Mouse (Mus musculus) spleen, postnatal 36 days (tissue): ENCODE data around the gene Zfp575.
A peak's percentile ranks its signal among the peaks of the same experiment; 100 is the strongest.

Source experiments
- DNase-seq, 2 experiments: peaks; one replicate each; pipeline ENCODE4 v3.0.0; 2022; ENCODE audit warnings: low spot score in 2 of 2, mixed read lengths in 1 of 2

The Zfp575 gene

DNA sequence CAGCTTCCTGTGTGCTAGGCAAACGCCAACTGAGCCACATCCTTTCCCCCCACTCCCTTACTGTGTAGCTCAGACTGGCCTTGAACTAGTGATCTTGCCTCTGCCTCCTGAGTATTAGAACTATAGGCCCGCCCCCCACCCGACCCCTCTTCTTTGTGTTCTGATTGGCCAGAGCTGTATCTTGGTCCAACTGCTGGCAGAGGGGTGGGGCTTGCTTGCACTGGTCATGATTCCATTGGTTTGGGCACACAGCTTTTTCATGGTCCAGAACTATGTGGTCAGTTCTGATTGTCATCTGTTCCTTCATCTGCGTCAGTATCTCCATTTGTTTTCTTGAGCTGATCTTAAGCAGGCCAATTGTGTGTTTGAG, 23.6 kb downstream of the Zfp575 start:
- DNase-seq: no peak

DNA sequence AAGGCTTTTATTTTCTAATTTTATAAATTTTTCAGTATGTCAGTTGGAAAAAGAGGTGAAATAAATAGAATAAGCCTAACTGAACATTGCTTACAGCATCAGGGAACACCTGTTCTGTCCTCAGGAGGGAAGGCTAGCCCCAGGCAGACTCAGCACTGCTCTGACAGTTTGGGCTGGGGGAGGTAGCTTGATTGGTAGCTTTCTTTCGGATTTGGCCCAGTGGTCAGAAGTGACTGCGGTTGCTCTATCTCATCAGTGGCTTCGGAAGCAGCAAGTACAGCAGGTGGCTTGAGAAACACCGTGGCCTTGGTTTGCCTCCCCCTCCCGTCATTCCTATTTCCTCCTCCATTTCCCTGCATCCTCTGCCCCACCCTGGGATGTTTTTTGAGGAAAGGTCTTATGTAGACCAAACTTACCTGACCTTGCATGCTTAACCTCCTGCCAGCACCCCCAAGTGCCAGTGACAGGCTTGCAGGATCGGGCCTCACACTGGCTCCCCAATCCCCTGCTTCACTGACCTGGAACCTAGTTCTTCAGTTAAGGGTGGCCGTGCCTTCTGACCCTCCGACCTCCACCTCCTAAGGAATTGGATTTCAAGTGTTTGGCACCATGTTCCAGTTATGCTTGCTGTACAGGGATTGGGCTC, 24.1 kb downstream of the Zfp575 start:
- DNase-seq: peak; percentile 53 to 59

DNA sequence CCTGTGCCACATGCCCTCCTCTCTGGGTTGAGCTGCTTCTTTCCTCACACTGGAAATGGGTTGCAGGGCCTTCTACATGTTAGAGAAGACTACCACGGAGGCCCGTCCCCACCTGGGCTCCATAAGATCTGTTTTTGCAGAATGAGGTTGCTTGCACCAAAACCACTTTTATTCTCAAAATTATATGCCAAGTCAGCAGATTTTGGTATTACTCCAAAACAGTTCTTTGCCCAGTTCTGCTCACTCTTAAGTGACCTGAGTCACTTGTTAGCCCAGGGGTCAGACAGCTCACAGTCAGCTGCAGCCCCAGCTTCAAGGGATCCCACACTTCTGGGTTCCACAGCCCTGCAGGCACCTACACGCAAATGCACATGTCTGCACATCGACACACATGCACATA, 26.0 kb downstream of the Zfp575 start:
- DNase-seq: no peak

DNA sequence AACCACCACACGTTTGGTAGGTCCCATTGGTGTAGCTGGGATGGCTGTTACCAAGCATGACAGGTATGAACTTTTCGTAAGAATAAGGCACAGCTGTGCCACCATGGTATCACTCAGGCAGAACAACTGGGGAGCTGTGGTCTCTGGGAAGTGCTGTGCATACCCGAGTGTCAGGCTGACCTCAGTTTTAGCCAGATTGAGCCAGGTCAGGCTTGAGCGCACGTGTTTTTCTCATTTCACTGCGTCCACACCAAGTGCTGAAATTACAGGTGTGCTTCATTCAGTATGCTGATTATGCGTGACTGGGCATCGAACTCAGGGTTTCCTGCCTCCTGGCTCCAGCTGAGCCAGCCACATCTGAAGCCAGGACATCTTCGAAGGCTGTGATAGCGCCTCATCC, 31.7 kb downstream of the Zfp575 start:
- DNase-seq: no peak

DNA sequence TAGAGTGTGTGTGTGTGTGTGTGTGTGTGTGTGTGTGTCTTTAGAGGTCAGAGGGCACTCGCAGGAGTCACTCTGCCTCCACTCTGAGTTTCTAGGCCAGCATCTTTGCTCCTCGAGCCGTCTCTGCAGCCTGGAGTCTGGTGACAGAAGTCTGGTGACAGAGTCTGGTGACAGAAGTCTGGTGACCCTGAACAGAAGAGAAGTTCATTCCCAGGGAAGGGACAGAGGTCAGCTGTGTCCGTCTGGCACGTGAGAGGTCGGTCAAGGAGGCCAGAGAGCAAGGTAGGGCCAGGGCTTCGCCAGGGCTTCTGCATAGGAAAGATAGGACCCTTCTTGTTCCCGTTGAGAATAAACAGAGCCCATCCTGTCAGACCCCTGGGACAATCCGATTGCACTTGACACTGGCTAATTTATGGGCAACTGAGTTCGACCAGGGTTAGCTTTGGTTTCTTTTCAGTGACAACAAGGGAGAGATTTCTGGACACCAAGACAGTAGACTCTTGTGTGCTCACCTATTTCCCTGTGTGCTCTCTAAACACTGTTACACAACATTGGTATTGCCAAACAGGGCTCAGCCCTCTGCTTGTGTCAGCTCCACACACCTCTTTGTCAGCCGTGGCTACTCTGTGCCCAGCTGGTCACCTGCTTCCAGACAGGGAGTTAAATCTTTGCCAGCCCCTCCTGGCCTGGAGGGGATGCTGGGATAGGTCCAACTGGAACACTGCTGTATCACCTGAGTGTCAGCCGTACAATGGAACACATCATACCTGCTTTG, 35.3 kb downstream of the Zfp575 start:
- no peak for DNase-seq

DNA sequence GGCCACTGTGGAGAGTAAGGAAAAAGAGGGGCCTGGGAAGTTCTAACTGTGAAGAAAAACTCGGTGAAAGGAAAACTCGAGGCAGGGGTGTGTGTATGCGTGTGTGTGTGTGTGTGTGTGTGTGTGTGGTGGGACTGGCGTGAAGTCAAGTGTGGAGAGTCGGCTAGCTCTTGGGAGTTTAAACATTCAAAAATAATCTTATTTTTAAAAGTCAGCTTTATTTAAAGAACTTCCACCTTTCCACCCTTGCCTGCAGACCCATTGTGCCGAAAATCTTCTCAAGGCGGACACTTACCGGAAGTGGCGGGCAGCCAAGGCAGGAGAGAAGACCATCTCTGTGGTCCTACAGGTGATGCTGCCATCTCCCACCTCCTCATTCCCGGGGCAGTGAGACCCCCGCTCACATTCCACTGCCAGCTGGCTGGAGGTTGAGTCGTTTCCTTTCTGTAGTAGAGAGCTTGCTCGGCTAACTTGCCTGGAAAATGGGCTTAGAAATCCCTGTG, 39.9 kb downstream of the Zfp575 start:
- DNase-seq: no peak

DNA sequence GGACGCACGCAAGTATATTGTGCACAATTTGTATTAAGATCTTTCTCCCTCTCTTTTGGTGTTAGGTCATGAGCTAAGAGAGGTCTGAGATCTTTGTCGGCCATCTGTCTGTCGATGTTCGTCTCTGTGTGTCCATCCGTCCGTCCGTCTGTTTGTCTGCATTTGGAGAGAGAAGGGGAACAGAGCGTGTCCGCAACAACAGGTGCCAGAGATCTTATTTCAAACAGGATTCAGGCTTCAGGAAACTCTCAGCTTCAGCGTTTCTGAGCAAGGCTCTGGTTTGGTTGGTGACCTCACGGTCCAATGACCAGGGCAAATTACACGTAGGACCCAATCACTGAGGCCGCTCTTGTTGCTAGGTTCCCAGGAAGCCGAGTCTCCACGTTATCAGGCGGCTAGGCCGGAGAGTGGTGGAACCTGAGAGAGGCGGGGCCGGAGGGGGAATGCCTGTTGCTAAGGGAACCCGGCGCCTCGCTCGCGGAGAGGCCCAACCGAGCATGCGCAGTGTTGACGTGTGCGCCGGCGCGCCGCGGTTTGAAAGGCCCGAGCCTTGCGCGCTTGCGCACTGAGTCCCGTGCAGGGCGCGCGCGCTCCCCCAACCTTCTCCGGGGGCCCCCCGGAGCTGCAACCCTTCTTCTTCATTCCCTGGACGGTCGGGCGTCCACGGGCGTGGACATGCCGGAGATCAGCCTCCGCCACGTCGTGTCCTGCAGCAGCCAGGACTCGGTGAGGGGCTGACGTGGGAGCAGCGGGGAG, 40.6 kb downstream of the Zfp575 start:
- peak; percentile 99 for DNase-seq

DNA sequence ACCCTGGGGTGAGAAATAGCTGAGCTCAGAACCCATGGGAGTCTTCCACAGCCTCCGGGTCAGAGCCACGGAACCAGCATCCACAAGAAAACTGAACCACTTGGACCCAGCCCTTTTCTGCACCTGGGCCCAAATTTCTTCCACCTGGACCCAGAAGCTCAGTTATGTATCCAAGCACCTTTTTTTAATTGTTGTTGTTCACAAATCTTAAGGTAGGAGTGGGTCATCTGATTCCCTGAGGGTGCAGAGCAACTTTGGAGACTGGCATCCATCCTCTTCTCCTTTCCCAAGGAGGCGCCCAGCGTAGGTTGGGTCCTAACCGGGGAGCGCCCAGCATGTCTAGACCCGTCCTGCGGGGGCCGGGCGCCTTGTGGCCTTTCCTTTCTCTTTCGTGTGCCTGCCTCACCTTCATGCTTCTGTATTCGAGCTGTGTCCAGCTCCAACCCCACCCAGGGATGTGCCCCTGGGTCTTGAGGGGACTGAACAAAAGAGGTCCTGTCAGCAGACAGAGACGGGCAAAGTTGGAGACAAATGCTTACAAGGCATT, 41.3 kb downstream of the Zfp575 start, which contains the start of the genes Pinlyp and Xrcc1:
Gene Pinlyp, minus strand, starts transcription at position 51 of the 547 bp plus-strand sequence.
Gene Xrcc1, plus strand, starts transcription at position 222 of the 547 bp plus-strand sequence.
- peak in 1 of 2 experiments; percentile 28 for DNase-seq

DNA sequence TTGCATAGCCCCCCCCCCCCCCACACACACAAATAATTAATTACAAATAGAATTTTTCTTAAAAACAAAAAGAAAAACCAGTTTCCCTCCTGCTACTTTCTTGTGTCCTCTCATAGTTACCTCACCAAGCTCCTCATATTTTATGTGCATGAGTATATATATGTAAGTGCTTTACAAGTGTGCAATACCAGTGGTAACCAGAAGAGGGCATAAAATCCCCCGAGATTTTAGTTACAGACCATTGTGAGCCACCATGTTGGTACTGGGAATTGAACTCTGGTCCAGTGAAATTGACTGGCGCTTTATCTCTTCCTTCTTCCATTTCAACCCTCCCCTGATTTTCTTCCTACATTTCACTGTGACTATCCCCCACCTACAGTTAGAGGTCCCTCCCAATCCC, 42.9 kb downstream of the Zfp575 start:
- DNase-seq: no peak

DNA sequence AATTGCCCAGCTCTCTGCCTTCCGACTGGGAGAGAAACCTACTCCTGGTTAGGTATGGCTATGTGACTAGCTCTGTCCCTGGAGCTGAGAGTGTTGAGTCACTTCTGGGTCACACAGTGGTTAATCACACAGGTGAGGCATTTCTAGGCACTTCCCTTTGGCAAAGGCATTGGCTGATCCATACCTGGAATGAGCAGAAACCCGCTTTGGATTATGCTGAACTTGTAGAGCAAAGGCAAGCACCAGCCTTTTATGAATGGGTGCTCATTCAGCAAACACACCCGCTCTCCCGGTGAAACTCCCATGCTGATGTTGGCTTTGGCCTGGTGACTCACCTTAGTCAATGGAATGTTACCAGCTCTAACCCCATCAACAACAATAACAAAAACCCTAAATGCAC, 47.8 kb downstream of the Zfp575 start:
- no peak for DNase-seq

DNA sequence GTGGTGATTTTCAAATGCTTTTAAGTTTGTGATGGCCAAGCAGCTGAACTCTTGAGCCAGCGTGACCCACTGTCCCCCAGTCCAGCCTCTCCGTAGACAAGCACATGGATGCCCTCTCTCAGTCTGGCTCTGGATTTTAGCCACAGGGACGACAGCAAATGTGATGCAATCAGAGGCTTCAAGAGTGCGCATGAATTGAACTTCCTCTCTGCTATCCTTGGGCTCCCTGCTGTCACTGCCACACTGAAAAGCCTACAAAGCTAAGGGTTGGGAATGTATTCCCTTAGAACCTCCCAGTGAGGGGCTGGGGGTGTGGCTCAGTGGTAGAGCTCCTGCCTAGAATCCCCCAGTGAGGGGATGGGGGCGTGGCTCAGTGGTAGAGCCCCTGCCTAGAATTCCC, 48.7 kb downstream of the Zfp575 start:
- no peak for DNase-seq

DNA sequence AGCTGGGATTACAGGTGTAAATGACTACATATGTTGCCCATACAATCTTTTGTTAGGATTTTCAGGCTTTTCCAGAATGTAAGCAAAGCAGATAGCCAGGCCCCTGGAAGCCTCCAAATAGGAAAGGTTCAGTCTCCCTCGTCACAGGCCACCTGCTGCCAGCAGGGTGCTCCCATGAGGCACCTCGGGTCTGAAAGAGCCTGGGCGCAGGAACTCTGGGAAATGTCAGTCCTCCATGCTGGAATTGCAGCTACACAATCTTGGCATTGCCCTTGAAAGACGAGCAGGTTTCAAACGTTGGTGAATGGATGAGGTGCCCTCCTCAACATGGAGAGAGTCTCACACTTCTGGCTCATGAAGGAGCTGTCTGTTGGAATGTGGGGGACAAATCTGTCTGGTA, 49.3 kb downstream of the Zfp575 start:
- no peak for DNase-seq

DNA sequence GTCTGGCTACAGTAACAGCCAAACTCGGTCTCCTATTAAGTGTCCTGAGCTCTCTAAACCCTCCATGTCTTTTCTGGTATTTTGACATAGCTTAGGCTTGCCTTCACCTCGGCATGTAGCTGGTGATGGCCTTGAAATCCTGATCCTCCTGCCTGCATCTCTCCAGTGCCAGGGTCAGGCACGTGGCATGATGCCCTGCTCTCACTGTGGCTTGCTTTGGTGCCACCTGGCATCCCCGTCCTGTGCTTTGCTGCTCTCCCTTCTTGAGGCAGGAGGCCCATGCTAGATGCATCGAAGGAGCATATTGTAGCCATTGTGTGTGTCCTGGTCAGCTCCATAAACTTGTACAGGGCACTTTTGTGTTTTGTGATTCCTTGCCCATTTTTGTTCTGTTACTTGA, 49.9 kb downstream of the Zfp575 start:
- no peak for DNase-seq

DNA sequence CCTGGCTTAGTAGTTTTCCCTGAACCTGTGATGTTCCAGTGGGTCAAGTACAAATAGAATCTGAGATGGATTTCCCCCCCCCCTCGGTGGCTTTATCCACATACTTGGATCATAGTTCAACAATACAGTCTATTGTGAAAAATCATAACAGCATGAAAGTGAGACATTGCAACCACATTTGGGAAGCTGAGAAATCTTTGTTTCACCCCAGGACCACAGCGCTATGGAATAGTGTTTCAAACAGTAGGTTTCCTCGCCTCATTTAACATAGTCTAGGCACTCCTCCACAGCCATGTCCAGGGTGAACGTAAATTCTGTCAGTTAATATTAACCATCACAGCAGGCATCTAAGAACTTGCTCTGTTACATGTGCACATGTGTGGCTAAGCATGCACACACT, 50.4 kb downstream of the Zfp575 start:
- no peak for DNase-seq

DNA sequence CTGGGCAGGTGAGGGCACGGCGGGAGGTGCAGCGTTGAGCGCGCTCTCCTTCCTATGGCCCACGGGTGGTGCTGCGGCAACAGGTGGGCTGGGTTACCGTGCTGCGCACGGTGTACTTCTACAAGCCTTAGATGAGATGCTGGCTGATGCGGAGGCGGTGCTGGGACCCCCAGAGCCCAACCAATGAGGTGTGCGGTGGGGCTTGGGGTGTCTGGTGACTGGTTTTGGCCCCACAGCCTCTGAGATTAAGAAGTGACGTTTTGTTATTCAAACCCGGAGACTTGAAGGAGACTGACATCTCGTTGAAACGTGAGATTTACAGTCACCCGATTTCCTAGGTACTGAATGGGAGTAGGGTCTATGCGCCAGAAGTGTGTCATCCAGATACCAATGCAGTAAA, 53.1 kb downstream of the Zfp575 start:
- no peak for DNase-seq
